In genomic region chr13:43476226-43476625, GRCm38 (mm10) we compare ENCODE assay signal across 14 mouse cellular contexts.
"Had no signal": no experiment of that assay in that cellular context is flagged by ENCODE, and none has a peak within 500 bp of the region (broad histone marks: within the 10 kb centered on the region; RNA-seq: fewer than 3 reads in every experiment).

No protein-coding gene starts in this region.

- H3K9ac ChIP-seq: liver, embryonic 13.5 days; midbrain, embryonic 13.5 days had no signal

- H3K9me3 ChIP-seq: liver, embryonic 13.5 days; midbrain, embryonic 10.5 days; midbrain, embryonic 13.5 days had no signal

- ATAC-seq: intestine, postnatal 0 days; midbrain, embryonic 13.5 days; midbrain, embryonic 16.5 days had no signal

- H3K4me3 ChIP-seq: liver, embryonic 13.5 days; midbrain, embryonic 10.5 days; midbrain, embryonic 13.5 days; myocyte had no signal

- DNase-seq: kidney, adult 8-10 months; kidney, postnatal 10 days; kidney, postnatal 36 days; liver, embryonic 13.5 days; lung, adult 2 months; thymus, adult 2 months; thymus, postnatal 14 days; thymus, postnatal 4 days had no signal

- H3K36me3 ChIP-seq: liver, embryonic 13.5 days; midbrain, embryonic 10.5 days; midbrain, embryonic 13.5 days had no signal

- H3K4me2 ChIP-seq: liver, embryonic 13.5 days; midbrain, embryonic 13.5 days had no signal

- H3K27ac ChIP-seq: liver, embryonic 13.5 days; midbrain, embryonic 10.5 days; midbrain, embryonic 13.5 days; stomach, postnatal 0 days had no signal

- H3K27me3 ChIP-seq: liver, embryonic 13.5 days; midbrain, embryonic 13.5 days had no signal
